Mouse (Mus musculus) splenic B cell, adult 2 months (primary cell): ENCODE data around the gene Tmem179.

ENCODE experiments used
- DNase-seq: peaks from one replicate; pipeline ENCODE4 v3.0.0-alpha.2; 2011; ENCODE audit warnings: low read depth, low spot score
- H3K27me3 ChIP-seq: 2 replicates; pipeline ENCODE4 v1.6.1; 2012; ENCODE audit warnings: mild to moderate bottlenecking, low read length, moderate library complexity, mixed read lengths; ENCODE audit not compliant: control insufficient read depth, poor library complexity, insufficient read depth, severe bottlenecking
- H3K36me3 ChIP-seq: 2 replicates; pipeline ENCODE4 v1.6.1; 2012; ENCODE audit warnings: mild to moderate bottlenecking, low read length, moderate library complexity, mixed read lengths; ENCODE audit not compliant: control insufficient read depth, poor library complexity, insufficient read depth, severe bottlenecking

The Tmem179 gene

DNA sequence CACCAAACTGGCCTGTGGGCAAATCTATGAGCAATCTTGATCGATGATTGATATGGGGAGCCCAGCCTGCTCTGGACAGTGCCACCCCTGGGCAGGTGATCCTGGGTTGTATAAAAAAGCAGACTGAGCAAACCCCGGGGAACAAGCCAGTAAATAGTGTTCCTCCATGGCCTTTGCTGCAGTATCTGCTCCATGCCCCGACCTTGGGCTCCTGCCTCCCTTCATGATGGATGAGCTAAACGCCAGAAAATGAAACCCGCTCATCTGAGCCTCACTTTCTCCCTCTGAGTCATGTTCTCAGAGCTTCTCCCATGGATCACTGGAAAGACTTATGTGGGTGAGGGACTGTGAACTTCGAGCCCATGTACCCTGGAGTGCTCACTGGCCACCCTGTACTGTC lies 10.3 kb downstream of the Tmem179 start:
- no peak for DNase-seq
- H3K36me3 ChIP-seq = no peaks in the 10 kb centered on the region
- H3K27me3 ChIP-seq = no peaks in the 10 kb centered on the region; the same call in 1 of the 2 replicates

GRCm38 (mm10) chr12:112503003-112503771 lies 13.4 kb downstream of the Tmem179 start:
- no peaks in the 10 kb centered on the region; the same call in 1 of the 2 replicates for H3K27me3 ChIP-seq
- no peaks in the 10 kb centered on the region for H3K36me3 ChIP-seq
- DNase-seq = no peak

DNA sequence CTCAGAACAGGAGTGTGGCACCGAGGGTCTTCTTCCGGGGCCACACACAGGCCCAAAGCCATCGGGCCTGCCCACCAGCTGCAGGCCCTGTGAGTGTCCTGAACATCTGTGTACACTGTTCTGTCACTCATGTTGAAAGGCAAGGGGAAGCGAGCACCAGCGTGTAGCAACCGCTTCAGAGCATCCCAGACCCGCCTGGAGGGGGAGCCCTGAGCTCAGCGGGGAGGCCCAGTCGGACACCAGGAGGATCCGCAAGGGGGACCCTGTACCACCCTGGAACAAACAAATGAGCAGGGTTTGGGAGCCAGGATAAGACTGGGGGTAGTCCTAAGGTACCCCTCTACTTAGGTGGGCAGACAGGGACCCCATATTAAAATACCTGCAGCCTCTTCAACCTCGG lies 17.9 kb downstream of the Tmem179 start:
- Histone ChIP-seq H3K27me3 (no peaks in the 10 kb centered on the region; the same call in 1 of the 2 replicates), H3K36me3 (no peaks in the 10 kb centered on the region)
- DNase-seq = no peak

DNA sequence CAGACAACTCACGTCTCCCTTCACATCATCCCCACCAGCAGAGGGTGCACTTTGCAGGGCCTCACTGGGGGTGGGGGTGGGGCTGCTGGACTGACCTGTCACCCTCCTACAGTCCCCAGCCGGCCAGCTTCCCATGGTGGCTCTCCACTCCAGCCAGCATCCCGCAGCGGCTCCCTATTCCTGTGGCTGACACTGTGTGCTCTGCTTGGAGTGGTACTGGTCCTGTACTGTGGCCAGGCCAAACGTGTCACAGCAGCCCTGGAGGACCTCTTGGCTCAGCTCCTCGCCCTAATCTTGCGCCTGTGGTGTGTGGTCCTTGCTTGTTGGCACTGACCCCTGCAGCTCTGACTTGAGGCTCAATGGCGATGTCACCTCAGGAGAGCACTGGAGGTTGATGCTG lies 18.8 kb downstream of the Tmem179 start:
- H3K27me3 ChIP-seq = no peaks in the 10 kb centered on the region; the same call in 1 of the 2 replicates
- no peaks in the 10 kb centered on the region for H3K36me3 ChIP-seq
- DNase-seq = no peak

- no peaks in the 10 kb centered on the region for H3K36me3 ChIP-seq
- no peak for DNase-seq
- no peaks in the 10 kb centered on the region; the same call in 1 of the 2 replicates for H3K27me3 ChIP-seq
These were observed 20.4 kb downstream of the Tmem179 start for GRCm38 (mm10) chr12:112496136-112496535.

- Histone ChIP-seq H3K36me3 (no peaks in the 10 kb centered on the region), H3K27me3 (no peaks in the 10 kb centered on the region)
- DNase-seq = no peak
These were observed 26.1 kb downstream of the Tmem179 start for GRCm38 (mm10) chr12:112490444-112490939.

GRCm38 (mm10) chr12:112489535-112489934 lies 27.0 kb downstream of the Tmem179 start:
- no peak for DNase-seq
- H3K36me3 ChIP-seq = no peaks in the 10 kb centered on the region
- H3K27me3 ChIP-seq = no peaks in the 10 kb centered on the region

DNA sequence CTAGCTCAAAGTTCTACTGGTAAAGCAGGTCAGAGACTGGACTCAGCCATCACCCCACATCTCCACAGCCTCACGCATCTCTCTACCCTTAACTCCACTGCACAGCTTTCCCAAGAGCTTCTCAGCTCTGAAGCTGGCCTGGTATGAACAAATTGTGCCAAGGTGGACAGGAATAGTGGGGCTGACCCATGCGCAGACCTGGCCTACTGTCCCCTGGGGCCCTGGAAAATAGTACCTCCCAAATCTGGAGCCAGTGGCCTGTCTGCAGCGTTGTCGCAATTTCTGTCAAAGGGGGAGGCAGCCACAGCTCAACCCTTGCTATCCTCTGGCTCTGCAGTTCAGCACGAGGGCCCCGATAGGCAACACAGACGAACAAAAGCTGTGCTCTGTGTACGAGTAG lies 27.4 kb downstream of the Tmem179 start, which contains the start of gene A530016L24Rik:
Gene A530016L24Rik, plus strand, starts transcription at position 315 of the 400 bp plus-strand sequence.
- Histone ChIP-seq H3K27me3 (no peaks in the 10 kb centered on the region), H3K36me3 (no peaks in the 10 kb centered on the region)
- DNase-seq = no peak

DNA sequence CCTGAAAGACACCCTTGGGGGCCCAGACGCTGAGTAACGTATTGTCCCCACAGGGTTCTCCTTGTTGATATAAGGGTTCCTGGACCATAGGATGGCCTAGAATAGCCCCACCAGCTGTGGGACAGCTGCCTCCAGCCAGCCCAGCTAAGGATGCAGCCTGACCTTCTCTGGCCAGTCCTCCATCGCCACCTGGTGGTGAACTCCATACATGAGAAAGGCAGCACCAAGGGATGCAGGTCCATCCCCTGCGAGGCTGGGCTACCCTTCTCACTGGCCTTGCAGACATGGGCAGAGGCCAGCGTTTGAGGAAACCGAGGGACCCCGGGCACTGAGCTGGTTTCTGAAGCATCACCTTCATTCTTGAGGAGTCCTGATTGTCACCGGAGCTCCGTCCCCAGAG lies 42.8 kb downstream of the Tmem179 start:
- peak; percentile 62 for DNase-seq
- Histone ChIP-seq H3K27me3 (no peaks in the 10 kb centered on the region), H3K36me3 (no peaks in the 10 kb centered on the region)

DNA sequence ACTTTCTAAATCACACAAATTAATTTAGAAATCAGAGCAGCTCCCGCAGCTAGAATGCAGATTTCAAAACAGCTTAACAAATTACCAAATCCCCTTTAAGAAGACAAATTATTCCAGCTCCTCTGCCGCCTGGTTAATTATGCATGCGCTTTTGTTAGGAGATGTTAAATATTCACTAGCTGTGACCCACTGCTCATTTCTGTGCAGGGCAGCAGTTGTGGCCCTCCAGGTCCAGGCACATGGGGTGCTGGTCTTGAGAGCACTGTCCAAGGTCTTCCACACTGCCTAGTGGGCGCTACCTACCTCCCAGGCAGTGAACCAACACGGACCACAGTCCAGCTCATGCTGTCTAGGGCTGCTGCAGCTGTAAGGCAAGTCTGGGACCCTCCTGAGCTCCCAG lies 46.3 kb downstream of the Tmem179 start:
- Histone ChIP-seq H3K36me3 (no peaks in the 10 kb centered on the region), H3K27me3 (no peaks in the 10 kb centered on the region)
- no peak for DNase-seq

DNA sequence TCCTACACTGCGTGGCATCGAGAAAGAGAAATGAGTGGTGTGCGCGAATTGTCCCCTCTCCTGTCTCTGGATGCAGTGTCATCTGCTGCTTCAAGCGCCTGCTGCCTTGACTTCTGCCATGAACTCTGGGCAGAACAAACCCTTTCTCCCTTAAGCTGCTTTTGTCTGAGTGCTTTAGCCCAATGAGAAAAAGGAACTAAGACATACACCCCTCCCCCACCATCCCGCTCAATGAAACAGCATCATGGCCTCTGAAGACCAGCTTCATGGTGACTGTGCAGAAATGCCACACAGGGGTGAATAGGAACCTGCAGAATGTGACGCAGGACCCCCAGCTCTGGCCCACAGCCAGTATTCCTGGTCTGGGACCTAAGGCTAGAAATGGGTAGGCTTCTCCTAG lies 47.2 kb downstream of the Tmem179 start:
- no peaks in the 10 kb centered on the region for H3K36me3 ChIP-seq
- no peaks in the 10 kb centered on the region for H3K27me3 ChIP-seq
- no peak for DNase-seq

DNA sequence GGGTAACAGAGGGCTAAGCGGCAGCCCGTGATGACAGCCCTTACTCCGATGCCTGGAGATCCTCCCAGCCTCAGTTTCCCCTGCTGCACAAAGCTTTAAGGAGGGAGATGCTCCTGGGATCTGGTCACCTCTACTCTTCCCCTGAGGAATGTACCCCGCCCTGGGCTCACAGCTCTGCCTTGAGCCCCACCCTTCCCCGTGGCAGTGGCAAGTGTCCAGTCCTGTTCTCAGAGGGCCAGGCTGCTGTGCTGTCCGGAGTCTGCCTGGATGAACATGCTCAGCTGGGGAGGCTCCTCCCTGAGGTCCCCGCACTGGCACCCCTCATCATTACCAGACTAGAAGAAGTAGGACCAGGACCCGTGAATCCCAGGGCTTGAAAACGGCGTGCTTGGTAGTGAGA lies 49.2 kb downstream of the Tmem179 start:
- H3K36me3 ChIP-seq = no peaks in the 10 kb centered on the region
- no peak for DNase-seq
- no peaks in the 10 kb centered on the region for H3K27me3 ChIP-seq

GRCm38 (mm10) chr12:112465928-112466327 lies 50.6 kb downstream of the Tmem179 start:
- no peaks in the 10 kb centered on the region for H3K27me3 ChIP-seq
- no peak for DNase-seq
- H3K36me3 ChIP-seq = no peaks in the 10 kb centered on the region

GRCm38 (mm10) chr12:112464516-112464915 lies 52.0 kb downstream of the Tmem179 start:
- Histone ChIP-seq H3K36me3 (no peaks in the 10 kb centered on the region), H3K27me3 (no peaks in the 10 kb centered on the region)
- DNase-seq = no peak

GRCm38 (mm10) chr12:112463750-112464444 lies 52.6 kb downstream of the Tmem179 start:
- DNase-seq = no peak
- Histone ChIP-seq H3K36me3 (no peaks in the 10 kb centered on the region), H3K27me3 (no peaks in the 10 kb centered on the region)
